Mouse (Mus musculus) liver, adult 2 months (tissue): Measurements from ENCODE around the gene Lhfpl3.

Experiments
- CTCF ChIP-seq: fragments of 200-500 bp; IDR thresholded peaks from 2 replicates; pipeline ENCODE4 v1.5.1; 2011; ENCODE audit warnings: low read depth, low read length, control low read depth
- POLR2A ChIP-seq: fragments of 200-500 bp; IDR thresholded peaks from 2 replicates; pipeline ENCODE4 v1.6.1; 2011; ENCODE audit warnings: low read length, control low read depth; ENCODE audit not compliant: insufficient read depth; ENCODE audit errors: extremely low read depth

DNA sequence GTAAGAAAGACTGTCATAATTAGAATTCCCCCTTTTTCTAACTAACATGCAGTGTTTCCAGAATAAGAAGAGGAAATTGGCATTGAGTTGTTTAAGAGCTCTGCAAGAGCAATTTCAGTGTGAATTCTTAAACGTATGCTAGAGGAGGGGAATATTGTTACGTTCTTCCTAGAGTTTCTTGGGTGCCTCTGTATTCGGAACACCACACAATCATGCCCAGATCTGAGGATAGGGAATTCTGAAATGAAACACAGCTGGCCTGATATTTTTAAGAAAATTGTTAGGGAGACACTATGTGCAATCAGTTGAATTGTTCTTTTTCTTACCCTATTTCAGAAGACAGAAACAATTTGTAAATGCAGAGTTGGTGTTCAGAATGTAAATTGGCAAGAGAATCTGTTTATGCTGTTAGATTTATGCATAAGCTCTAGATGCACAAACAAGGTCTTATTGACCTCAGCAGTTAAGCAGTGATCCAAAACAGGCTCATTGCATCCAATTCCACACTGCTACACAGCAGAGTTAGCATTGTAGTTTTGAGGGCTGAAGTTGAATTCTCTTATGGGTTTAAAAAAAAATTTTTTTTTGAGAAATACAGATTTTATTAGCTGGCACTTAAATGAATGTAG, 84.1 kb downstream of the Lhfpl3 start:
- TF ChIP-seq CTCF (no peak), POLR2A (no peak)
